Mouse (Mus musculus) stomach, postnatal 0 days (tissue): ENCODE results near the gene Bnc2.

Source experiments
- CTCF ChIP-seq: IDR thresholded peaks from 2 replicates; pipeline ENCODE4 v1.5.1; 2016; ENCODE audit warnings: antibody characterized with exemption, low read depth, mild to moderate bottlenecking, moderate library complexity
- EP300 ChIP-seq: optimal IDR thresholded peaks from 2 replicates; pipeline ENCODE3; 2016; ENCODE audit warnings: antibody characterized with exemption

- no peak for TF ChIP-seq CTCF
- TF ChIP-seq EP300: no peak
Observed at GRCm38 (mm10) chr4:84330509-84330908, 344.6 kb downstream of the Bnc2 start.
